Mouse (Mus musculus) spleen, adult 2 months (tissue): ENCODE measurements around the gene Ahcyl1.
"Not testable (repeated sequence)": the region's sequence is repeated elsewhere in the genome, so short reads cannot be mapped to it uniquely, and the experiment has no call there.

Experiments used
- CTCF ChIP-seq: fragments of 200-500 bp; IDR thresholded peaks from 2 replicates; pipeline ENCODE4 v1.5.1; 2011; ENCODE audit warnings: mild to moderate bottlenecking, inconsistent platforms; ENCODE audit not compliant: insufficient read depth, insufficient read length, insufficient replicate concordance; ENCODE audit errors: extremely low read depth
- POLR2A ChIP-seq: fragments of 200-500 bp; IDR thresholded peaks from 2 replicates; pipeline ENCODE4 v1.6.1; 2011; ENCODE audit warnings: low read depth, low read length, inconsistent platforms

- TF ChIP-seq POLR2A, CTCF: not testable (repeated sequence)
These were observed 39.3 kb upstream of the Ahcyl1 start for GRCm38 (mm10) chr3:107735620-107736019.
